Mouse (Mus musculus) midbrain, embryonic 13.5 days (tissue): ENCODE data around the gene Smtnl1. TPM values are rescaled to one million over a fixed set of nuclear protein-coding genes. Genes with fewer than 3 reads are reported as not detected.

Experiments used
- ATAC-seq: fragments of 200-750 bp; cut with Nextera tagmentation; 2 replicates; pipeline ENCODE4 v1.8.0; 2017; ENCODE audit warnings: mild to moderate bottlenecking, moderate TSS enrichment, moderate library complexity
- H3K27ac ChIP-seq: fragments of 300-500 bp; sonication (generic); 2 replicates; pipeline ENCODE4 v1.5.1; 2015; ENCODE audit warnings: inconsistent platforms, mild to moderate bottlenecking, moderate library complexity
- H3K27me3 ChIP-seq: fragments of 300-500 bp; sonication (generic); 2 replicates; pipeline ENCODE4 v1.6.1; 2015; ENCODE audit warnings: mild to moderate bottlenecking, inconsistent platforms
- H3K36me3 ChIP-seq: fragments of 300-500 bp; sonication (generic); 2 replicates; pipeline ENCODE4 v1.6.1; 2015; ENCODE audit warnings: mild to moderate bottlenecking, inconsistent platforms
- H3K4me1 ChIP-seq: fragments of 300-500 bp; sonication (generic); replicated peaks from 2 replicates; pipeline ENCODE4 v1.6.1; 2015; ENCODE audit warnings: inconsistent platforms
- H3K4me2 ChIP-seq: fragments of 300-500 bp; sonication (generic); replicated peaks from 2 replicates; pipeline ENCODE4 v1.6.1; 2015; ENCODE audit warnings: moderate library complexity, mild to moderate bottlenecking, inconsistent platforms
- H3K4me3 ChIP-seq: fragments of 300-500 bp; sonication (generic); replicated peaks from 2 replicates; pipeline ENCODE4 v1.5.1; 2015; ENCODE audit warnings: mild to moderate bottlenecking, inconsistent platforms
- H3K9ac ChIP-seq: fragments of 300-500 bp; sonication (generic); replicated peaks from 2 replicates; pipeline ENCODE4 v1.6.1; 2015; ENCODE audit warnings: mild to moderate bottlenecking, inconsistent platforms
- H3K9me3 ChIP-seq: fragments of 300-500 bp; sonication (generic); 2 replicates; pipeline ENCODE4 v1.6.1; 2016; ENCODE audit warnings: mild to moderate bottlenecking, inconsistent platforms
- WGBS: fragments of 180-500 bp; shearing (Covaris S2); methylation state at CpG from one replicate; pipeline ENCODE4 v1.1.7; 2015; 5-methylcytosine and 5-hydroxymethylcytosine counted together
- polyA plus RNA-seq: library from polyadenylated mRNA; unstranded; fragments of >200 nt; fragmentation: Nextera tagmentation; extraction: Ambion mirVana; gene quantifications from 2 replicates; pipeline ENCODE4 v1.2.1, GENCODE M21; 2015

Gene Smtnl1
- polyA plus RNA-seq = not detected in 2 replicates

DNA sequence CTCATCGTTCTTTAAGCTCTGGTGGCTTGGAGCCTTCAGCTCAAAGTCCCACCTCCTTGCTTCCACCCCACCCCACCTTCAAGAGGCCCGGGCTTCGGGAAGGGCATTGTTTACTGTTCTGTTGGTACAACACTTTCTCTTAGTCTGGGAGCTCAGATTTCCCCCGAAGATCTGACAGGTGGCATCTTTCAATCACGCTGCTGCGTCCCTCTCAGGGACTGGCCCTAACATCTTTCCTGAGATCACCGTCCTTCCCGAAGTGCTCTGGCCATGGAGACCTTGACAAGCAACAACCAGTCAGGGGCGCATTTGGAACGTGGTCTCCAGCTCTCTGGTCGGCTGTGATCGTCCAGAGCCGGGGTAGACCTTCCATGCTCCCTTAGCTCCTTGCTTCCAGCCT, at the start of gene Smtnl1:
Gene Smtnl1 (minus strand): TSS at position 101 of the 400 bp plus-strand sequence.
- no peak within 1 kb of the TSS for H3K4me2 ChIP-seq
- H3K36me3 ChIP-seq = no peaks in the 10 kb centered on the region
- WGBS = 68% methylated on average over 13 of the region's 13 CpGs

DNA sequence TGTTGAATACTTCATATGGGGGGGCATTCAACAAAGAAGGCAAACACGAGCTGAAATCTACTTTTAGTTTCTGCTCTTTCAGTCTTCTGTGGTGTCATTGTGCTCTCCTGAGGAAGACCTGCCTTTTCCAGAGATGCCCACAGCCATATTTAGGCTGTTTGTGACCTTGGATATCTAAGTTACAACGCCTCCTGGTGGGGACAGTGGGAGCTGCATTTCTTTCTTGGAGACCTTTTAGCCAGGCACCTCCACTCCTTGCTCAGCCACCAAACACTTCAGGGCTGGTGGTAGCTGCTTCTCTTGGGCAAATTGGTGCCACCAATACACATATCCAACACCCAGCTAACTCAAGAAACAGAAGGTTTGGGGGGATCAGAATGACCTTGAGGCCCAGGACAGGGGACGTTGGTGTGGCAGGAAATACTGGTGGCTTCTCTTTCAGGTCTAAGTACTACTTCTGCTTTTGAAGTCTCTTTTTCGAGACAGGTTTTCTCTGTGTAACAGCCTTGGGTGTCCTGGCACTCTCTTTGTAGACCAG, 48.2 kb upstream of the Smtnl1 start:
- H3K4me2 ChIP-seq = no peak overlapping the region
- peaks cover 24% of the 10 kb centered on the region for H3K4me1 ChIP-seq
- H3K36me3 ChIP-seq = no peaks in the 10 kb centered on the region; the same call in 1 of the 2 replicates
- no peak overlapping the region for H3K27ac ChIP-seq
- no peak overlapping the region for H3K9ac ChIP-seq
- H3K4me3 ChIP-seq = no peak overlapping the region
- 65% methylated on average over 4 of the region's 4 CpGs for WGBS
- no peaks in the 10 kb centered on the region for H3K9me3 ChIP-seq
- no peak for ATAC-seq
- peaks cover 100% of the 10 kb centered on the region for H3K27me3 ChIP-seq

More for the DNA sequence above, at the start of gene Smtnl1:
- H3K27me3 ChIP-seq = peaks cover 21% of the 10 kb centered on the region
- ATAC-seq = no peak
- no peak within 1 kb of the TSS for H3K27ac ChIP-seq
- H3K4me1 ChIP-seq = peaks cover 6% of the 10 kb centered on the region
- H3K9me3 ChIP-seq = no peaks in the 10 kb centered on the region
- H3K9ac ChIP-seq = no peak within 1 kb of the TSS
- no peak within 1 kb of the TSS for H3K4me3 ChIP-seq

DNA sequence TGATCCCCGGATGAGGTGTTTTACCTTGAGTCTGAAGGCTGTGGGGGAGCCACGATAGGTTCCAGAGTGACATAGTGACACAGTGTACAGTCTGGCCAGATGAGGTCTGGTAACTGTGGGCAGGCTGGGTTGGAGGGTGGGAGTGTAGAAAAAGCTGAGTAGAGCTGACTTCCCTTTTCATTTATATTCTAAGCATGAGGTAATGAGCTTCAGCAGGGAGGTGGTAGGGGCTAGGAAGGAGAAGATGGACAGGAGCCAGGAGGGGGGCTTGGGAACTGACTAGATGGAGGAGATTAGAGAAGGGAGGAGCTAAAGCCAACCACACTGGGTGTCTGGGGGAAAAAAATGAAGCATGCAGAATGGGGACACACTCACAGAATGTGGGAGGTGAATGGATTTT, 46.5 kb upstream of the Smtnl1 start:
- Histone ChIP-seq H3K27me3 (peaks cover 91% of the 10 kb centered on the region), H3K9me3 (no peaks in the 10 kb centered on the region), H3K27ac (no peak overlapping the region), H3K36me3 (no peaks in the 10 kb centered on the region; the same call in 1 of the 2 replicates), H3K4me3 (no peak overlapping the region), H3K4me1 (peaks cover 26% of the 10 kb centered on the region), H3K9ac (no peak overlapping the region), H3K4me2 (no peak overlapping the region)
- WGBS = 79% methylated on average over 2 of the region's 2 CpGs
- no peak for ATAC-seq

DNA sequence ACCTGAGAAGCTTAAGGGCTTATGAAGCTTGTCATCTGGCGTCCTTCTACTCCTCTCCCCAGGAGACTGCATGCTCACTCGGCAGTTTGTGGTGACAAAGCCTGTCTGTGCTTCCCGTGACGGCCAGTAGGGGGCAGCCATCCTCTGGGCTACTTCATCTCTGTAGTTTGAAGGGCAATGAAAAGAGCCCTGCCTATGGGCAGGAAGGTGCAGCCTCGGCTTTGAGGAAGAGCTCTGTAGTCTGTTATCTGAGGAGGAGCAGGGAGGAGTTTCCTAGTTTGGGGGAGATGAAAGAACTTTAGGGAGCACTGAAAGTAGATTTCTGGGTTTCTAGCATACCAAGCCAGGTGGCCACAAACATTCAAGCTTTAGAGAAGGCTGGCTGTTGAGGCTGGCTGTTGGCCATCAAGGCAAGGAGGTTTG, 46.1 kb upstream of the Smtnl1 start:
- H3K27me3 ChIP-seq = peaks cover 86% of the 10 kb centered on the region

DNA sequence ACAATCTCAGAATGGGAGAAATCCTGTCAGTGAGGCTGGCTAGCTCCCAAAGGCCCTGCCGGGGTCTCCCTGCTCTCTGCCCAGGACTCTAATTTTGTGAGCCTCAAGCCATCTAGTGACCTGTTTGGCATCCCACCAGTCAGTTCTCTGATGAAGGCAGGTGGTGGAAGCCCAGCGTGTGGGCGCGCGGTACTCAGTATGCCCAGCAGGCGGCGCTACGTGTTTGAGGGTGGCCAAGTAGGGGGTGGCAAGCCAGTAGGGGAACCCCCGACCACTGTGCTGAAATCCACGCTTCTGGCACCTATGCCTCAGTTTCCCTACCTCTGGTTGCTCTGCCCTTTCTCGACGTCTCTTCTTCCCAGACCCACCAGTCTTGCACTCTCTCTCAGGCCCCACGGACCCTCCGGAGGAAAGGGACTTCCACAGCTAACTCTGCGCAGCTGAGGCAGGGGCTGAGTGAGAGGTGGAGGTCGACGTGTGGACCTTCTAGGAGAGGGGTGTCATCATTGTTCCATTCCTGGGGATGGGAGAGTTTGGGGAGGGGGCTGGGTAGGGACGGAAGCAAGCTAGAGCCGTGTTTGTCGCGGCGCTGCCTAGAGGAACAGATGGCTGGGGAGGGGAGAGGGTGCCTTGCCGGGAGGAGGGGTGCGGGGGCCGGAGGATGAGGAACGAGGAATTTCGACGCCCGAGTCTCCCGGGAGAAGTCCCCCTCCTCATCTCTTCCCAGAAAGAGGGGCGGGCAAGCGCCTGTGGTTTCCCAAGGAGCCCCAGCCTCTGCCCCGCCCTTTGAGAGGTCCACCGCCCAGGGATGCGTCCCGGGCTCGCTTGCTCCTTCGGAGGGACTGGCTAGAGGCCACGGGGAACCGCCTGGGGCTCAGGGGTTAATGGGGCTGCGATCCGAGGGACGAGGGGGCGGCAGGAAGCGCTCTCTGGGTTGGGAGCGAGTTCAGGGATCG, 43.4 kb upstream of the Smtnl1 start:
- Histone ChIP-seq H3K27ac (no peak overlapping the region), H3K36me3 (no peaks in the 10 kb centered on the region; the same call in 1 of the 2 replicates), H3K4me1 (peaks cover 13% of the 10 kb centered on the region), H3K9me3 (no peaks in the 10 kb centered on the region), H3K27me3 (peaks cover 60% of the 10 kb centered on the region), H3K9ac (peak overlapping the region; percentile 59), H3K4me3 (peak overlapping the region; percentile 41), H3K4me2 (peak overlapping the region; percentile 75)
- ATAC-seq = peak; percentile 70
- 1% methylated on average over 47 of the region's 47 CpGs for WGBS

More for the DNA sequence above, 46.1 kb upstream of the Smtnl1 start:
- H3K27ac ChIP-seq = no peak overlapping the region
- H3K4me3 ChIP-seq = no peak overlapping the region
- no peaks in the 10 kb centered on the region for H3K9me3 ChIP-seq
- no peak for ATAC-seq
- no peaks in the 10 kb centered on the region; the same call in 1 of the 2 replicates for H3K36me3 ChIP-seq
- H3K4me1 ChIP-seq = peaks cover 26% of the 10 kb centered on the region
- H3K4me2 ChIP-seq = no peak overlapping the region
- no peak overlapping the region for H3K9ac ChIP-seq
- WGBS = 6% methylated on average over 5 of the region's 5 CpGs

DNA sequence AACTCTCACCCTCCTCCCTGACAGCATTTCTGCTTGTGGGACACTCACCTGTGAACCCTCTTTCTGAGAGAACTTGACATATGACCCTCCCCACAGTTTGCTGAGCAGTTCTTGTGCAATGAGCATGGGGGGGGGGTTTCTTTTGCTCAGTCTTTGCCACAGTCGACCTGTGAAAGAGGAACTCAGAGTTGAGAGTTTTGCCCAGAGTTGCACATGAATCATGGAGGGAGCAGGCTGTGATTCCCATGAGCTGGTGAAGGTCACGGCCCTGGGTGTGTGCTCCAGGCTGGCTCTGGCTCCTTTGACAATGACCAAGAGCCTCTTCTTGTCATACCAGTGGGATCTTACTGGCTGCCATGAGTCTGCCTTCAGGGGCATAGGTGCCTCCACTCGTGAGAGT, 39.8 kb upstream of the Smtnl1 start:
- peaks cover 13% of the 10 kb centered on the region for H3K4me1 ChIP-seq
- ATAC-seq = no peak
- H3K27me3 ChIP-seq = peaks cover 23% of the 10 kb centered on the region
- no peak overlapping the region for H3K9ac ChIP-seq
- H3K4me2 ChIP-seq = no peak overlapping the region
- H3K36me3 ChIP-seq = no peaks in the 10 kb centered on the region
- 88% methylated on average over 3 of the region's 3 CpGs for WGBS
- H3K9me3 ChIP-seq = no peaks in the 10 kb centered on the region
- H3K4me3 ChIP-seq = no peak overlapping the region
- H3K27ac ChIP-seq = no peak overlapping the region

DNA sequence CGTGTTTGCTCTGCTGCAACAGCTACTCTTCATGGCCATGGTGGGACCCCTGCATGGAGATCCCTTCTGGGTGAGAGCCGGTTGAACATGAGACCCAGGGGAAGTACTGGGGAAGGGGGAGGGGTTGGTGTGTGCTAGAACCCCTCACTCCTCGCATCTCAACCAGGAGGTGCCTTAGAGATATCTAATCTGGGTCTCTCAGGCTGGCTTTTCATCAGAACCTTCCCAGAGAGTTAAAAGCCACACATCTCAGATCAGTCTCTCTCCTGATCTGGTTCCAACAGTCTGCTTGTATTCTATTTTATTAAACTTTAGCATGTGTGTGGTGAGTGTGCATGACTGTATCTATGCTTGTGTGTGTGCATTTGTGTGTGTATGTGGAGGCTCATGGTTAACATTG, 39.0 kb upstream of the Smtnl1 start:
- ATAC-seq = no peak
- WGBS = 94% methylated on average over 3 of the region's 3 CpGs

DNA sequence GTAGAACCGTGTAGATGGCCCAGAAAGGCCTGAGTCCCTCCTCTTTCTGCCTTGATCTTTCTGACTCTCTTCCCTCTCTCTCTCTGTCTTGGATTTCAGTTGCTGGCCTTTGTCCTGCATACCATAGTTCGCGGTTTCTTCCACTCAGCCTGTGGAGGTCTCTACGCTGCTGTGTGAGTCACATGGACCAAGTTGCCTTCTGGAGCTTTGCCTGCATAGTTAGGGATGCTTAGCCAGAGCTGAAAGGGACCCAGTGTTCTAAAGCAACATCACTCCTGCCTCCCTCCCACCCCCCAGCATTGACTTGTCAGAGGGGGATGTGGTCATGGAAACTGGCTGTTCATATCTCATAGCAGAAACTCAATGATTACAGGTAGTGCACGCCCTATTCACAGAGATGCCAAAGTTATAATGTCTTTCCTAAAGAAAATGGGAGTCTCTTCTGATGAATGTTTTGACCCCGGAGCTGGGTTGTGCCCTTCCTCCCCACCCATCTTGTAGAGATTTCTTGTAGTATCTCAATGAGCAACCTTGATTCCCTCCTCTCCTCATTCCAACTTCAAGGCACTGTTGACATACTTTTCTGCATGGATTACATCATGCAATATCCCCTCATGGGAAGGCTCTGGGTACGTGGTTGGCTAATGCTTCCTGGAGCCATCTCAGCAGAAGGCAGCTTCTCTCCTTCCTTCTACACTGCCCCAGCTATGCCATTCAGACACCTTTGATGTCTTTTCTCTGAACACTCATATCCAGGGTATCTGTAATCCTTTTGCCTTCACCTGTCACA, 37.7 kb upstream of the Smtnl1 start:
- ATAC-seq = no peak
- Histone ChIP-seq H3K9me3 (no peaks in the 10 kb centered on the region), H3K4me1 (no peaks in the 10 kb centered on the region; the same call in 1 of the 2 replicates), H3K27me3 (peaks cover 4% of the 10 kb centered on the region; the same call in 1 of the 2 replicates), H3K4me3 (no peak overlapping the region), H3K4me2 (no peak overlapping the region), H3K27ac (no peak overlapping the region), H3K9ac (no peak overlapping the region), H3K36me3 (no peaks in the 10 kb centered on the region)
- 86% methylated on average over 7 of the region's 7 CpGs for WGBS

More for the DNA sequence above, 39.0 kb upstream of the Smtnl1 start:
- Histone ChIP-seq H3K27ac (no peak overlapping the region), H3K4me1 (peaks cover 10% of the 10 kb centered on the region), H3K9ac (no peak overlapping the region), H3K9me3 (no peaks in the 10 kb centered on the region), H3K27me3 (peaks cover 15% of the 10 kb centered on the region), H3K36me3 (no peaks in the 10 kb centered on the region), H3K4me3 (no peak overlapping the region), H3K4me2 (no peak overlapping the region)

DNA sequence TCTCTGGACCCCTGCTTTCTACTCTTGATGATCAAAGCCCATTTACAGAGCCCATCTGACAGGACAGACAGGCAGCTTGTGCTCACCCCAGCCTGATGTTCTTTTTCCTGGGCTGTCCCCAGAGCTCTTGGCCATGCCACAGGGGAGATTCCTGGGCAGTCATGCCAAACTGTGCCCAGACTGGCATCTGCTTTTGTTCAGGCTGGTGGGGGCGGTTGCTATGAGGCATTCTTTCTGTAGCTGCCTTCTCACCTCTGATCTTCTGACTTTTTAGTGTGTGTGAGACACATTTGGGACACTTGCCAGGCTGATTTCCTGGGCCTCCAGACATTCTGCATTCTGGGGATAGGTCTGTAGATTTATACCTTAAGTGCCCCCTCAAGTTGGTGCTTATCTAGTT, 36.1 kb upstream of the Smtnl1 start:
- H3K4me1 ChIP-seq = no peaks in the 10 kb centered on the region
- H3K27ac ChIP-seq = no peak overlapping the region
- ATAC-seq = no peak
- WGBS = 84% methylated on average over 1 of the region's 1 CpGs
- no peak overlapping the region for H3K4me2 ChIP-seq
- H3K36me3 ChIP-seq = no peaks in the 10 kb centered on the region
- H3K27me3 ChIP-seq = no peaks in the 10 kb centered on the region
- no peak overlapping the region for H3K4me3 ChIP-seq
- no peaks in the 10 kb centered on the region for H3K9me3 ChIP-seq
- no peak overlapping the region for H3K9ac ChIP-seq

DNA sequence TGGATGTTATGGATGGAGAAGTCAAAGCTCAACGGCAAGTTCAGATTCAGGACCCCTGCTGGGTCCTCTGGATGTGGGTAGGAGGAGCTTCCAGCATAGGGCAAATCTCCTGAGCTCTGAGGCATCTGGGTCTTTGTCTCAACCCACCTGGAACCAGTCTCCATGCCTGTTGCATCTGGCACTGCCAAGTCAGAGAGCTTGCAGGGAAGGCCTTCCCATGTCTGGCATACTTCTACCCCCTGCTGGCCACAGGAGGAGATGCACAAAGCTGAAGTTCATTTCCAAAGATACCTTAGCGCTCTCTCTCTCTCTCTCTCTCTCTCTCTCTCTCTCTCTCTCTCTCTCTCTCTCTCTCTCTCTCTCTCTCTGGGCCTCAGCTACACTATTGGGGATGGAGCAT, 33.3 kb upstream of the Smtnl1 start:
- Histone ChIP-seq H3K36me3 (no peaks in the 10 kb centered on the region), H3K9me3 (no peaks in the 10 kb centered on the region), H3K27ac (no peak overlapping the region), H3K9ac (no peak overlapping the region), H3K27me3 (no peaks in the 10 kb centered on the region), H3K4me1 (peaks cover 4% of the 10 kb centered on the region), H3K4me2 (no peak overlapping the region), H3K4me3 (no peak overlapping the region)
- WGBS = 76% methylated on average over 2 of the region's 2 CpGs
- ATAC-seq = peak; percentile 70

DNA sequence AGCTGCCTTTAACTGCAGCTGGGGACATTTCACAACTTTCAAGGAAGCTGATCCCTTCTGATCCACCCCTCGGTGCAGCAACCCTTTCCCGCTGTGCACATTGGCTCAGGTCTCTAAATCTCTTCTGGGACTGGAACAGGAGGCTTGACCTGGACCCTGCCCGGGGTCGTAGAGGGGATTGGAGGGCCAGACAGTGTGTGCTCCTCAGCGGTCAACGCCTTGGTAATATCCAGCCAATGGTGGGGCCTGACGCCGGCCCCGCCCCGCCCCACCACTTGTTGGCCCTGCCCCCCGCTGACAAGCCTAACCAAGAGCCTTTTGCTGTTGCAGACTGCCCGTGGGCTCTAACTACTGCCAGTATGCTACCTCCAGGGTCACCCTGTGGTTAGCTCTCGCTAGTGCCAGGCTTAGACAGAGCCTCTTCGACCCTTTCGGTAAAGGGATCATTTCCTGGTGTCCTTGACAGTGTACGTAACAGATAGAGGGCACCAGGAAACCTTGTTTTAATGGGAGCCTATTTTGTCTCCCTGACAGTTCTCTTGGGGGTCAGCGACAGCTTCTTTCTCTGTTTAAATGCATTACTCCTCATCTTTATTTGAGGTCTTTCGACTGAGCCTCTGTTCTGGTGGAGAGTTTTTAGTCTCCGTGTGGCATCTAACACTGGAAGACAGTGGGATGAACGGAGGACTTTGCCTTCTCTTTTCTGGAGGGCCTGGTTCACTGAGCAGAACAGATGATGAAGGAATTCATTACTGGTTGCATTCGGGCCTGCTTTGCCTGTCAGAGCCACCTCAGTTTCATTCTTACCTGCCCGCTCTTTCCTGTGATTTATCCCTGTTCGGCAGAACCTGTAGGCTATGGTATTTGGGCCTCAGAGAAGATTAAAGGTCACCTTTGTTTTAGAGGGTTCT, 28.9 kb upstream of the Smtnl1 start:
- Histone ChIP-seq H3K4me1 (peaks cover 4% of the 10 kb centered on the region), H3K4me3 (no peak overlapping the region), H3K9ac (no peak overlapping the region), H3K9me3 (no peaks in the 10 kb centered on the region), H3K36me3 (no peaks in the 10 kb centered on the region), H3K27me3 (no peaks in the 10 kb centered on the region), H3K4me2 (peak overlapping the region; percentile 21), H3K27ac (no peak overlapping the region)
- peak; percentile 49; the same call in 1 of the 2 replicates for ATAC-seq
- WGBS = 30% methylated on average over 23 of the region's 23 CpGs
